Mouse (Mus musculus) ovary, adult 18-20 months (tissue): ENCODE data around the gene Pacsin1.

Experiments
- DNase-seq: peaks from one replicate; pipeline ENCODE4 v3.0.0; 2022; ENCODE audit warnings: low spot score, mixed read lengths

Pacsin1 gene

GRCm38 (mm10) chr17:27725412-27725811, 70.1 kb downstream of the Pacsin1 start:
- no peak for DNase-seq

GRCm38 (mm10) chr17:27726527-27726926, 71.2 kb downstream of the Pacsin1 start:
- DNase-seq, result no peak

- no peak for DNase-seq
These were observed 73.5 kb downstream of the Pacsin1 start, which contains the start of gene Spdef for GRCm38 (mm10) chr17:27728770-27729169. TSS of gene Spdef (minus strand) at chr17:27728955.

GRCm38 (mm10) chr17:27732152-27732551, 76.8 kb downstream of the Pacsin1 start:
- DNase-seq, result no peak

- DNase-seq, result no peak
These were observed 77.4 kb downstream of the Pacsin1 start for GRCm38 (mm10) chr17:27732694-27733093.

- no peak for DNase-seq
These were observed 79.2 kb downstream of the Pacsin1 start for GRCm38 (mm10) chr17:27734344-27735073.

- DNase-seq, result no peak
These were observed 85.7 kb downstream of the Pacsin1 start for GRCm38 (mm10) chr17:27740961-27741360.

- no peak for DNase-seq
These were observed 91.1 kb downstream of the Pacsin1 start for GRCm38 (mm10) chr17:27746446-27746845.

GRCm38 (mm10) chr17:27748123-27748522, 92.8 kb downstream of the Pacsin1 start:
- no peak for DNase-seq

- DNase-seq, result no peak
These were observed 95.2 kb downstream of the Pacsin1 start for GRCm38 (mm10) chr17:27750451-27750942.

GRCm38 (mm10) chr17:27751314-27752202, 96.2 kb downstream of the Pacsin1 start:
- no peak for DNase-seq

GRCm38 (mm10) chr17:27760169-27760568, 104.9 kb downstream of the Pacsin1 start:
- DNase-seq, result no peak
